Mouse (Mus musculus): ENCODE measurements around the gene Sugp1.

The Sugp1 gene

DNA sequence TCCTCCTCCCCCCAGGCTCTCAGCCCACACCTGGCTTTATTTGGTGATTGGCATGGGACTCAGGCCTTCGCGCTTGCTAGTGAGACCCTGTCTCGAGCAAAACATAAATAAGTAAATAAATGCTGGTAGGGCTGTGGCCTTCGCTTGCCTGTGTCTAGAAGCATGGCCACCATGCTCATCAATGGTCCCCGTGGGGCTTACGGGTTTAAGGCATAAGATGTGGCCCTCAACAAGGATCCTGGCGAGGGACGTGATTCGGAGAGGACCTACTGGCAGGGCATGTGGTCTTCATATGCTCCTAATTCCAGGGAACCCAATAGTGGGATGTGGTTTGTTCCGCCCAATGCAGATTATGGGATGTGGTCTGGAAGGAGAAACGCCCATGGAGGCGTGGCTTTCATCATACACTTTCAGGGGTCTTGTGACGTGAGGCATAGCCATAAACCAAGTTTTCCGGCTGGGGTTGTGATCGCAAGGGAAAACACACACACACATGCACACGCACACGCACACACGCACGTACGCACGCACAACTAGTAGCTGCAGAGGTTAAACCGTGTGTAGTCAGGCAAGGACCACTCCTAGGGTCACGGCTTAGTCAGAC, 68.7 kb downstream of the Sugp1 start:
- DNase-seq (ENCODE audit: low spot score): no peak

DNA sequence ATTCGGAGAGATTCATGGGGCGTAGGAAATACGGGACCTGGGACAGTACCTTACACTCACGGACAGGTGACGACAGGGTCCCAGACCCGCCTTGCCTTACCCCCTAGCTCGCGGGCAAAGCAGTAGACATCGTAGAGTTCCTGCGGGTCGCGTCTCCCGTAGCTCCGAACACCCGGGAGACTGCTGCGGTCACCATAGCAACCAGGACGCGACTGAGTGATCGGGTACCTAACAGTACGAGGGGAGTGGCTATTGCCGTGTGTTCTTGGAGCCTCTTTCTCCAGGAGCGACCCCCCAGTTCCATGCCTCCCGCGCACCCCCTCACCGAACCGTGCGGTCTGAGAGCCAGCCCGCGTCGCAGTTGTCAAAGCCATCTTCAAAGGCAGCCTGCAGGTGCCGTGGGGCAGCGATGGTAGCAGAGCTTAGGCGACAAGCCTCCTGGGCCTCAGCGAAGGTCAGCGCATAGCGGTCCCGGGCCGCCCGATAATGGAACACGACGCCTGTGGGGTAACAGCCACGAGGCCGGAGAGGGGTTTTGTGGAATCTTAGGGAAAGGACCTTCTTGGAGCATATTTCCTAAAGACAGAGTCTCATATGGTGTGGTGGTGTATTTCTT, 69.9 kb downstream of the Sugp1 start:
- DNase-seq (ENCODE audit: low spot score): no peak

GRCm38 (mm10) chr8:70114488-70114887, 71.9 kb downstream of the Sugp1 start:
- no peak for DNase-seq (ENCODE audit: low spot score)

DNA sequence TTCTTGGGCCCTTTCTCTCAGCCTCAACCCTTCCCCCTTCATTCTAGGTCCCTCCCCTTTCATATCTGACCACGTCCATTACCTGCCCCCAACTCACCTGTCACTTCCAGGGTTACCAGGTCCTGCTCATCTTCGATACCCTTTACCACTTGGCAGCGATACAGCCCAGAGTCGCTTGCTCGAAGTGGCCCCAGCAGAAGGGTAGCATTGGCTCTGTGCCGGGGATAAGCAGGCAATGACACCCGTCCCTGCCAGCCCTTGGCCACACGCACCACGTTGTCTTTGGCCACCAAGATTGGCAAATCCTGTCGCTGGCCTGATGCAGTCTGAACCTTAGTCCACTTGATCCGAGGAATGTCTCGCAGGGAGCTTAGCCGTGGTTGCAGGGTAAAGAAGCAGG, 72.3 kb downstream of the Sugp1 start:
- DNase-seq (ENCODE audit: low spot score): no peak

- no peak for DNase-seq (ENCODE audit: low spot score)
These were observed 75.0 kb downstream of the Sugp1 start for GRCm38 (mm10) chr8:70117611-70118010.

DNA sequence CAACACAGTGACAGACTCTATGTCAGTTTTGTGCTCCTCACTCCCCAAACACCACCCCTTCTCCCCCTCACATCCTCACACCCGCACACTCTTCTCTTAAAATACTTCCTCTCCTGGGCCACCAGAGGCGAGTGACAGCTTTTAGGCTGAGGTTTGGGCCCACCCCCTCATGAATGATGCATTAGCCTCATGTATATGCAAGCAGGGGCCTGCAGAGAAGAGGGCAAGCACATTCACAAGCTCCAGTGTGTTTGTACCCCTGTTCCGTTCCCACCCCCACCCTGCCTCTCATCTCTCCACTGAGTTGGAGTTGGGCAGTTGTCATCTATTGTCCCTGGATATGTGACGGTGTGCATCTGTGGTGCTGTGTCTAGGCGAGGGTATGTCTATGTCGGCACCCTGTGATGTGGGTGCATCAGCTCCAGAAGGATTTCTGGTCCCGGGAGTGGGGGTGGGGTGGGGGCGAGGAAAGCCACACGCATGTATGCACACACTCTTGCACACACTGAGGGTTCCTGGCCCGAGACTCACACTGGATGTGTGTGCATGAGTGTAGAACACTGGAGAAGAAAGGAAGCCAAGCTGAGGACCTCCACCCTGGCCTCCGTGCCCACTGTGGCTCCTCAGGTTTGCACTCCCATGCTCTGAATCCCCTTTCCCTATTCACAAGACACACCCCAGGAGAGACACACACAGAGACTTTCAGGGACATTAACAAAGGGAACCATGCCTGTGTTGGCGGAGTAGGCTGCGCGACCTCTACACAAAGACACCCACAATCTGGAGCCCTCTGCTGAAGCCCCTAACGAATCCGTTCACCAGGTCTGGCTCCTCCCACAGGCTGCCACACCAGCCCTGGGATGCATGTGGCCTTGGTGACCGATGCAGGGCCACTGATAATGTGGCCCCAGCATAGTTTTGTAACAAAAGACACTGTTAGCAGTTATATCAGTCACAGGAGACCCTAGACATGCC, 76.4 kb downstream of the Sugp1 start:
- DNase-seq (ENCODE audit: low spot score): no peak

GRCm38 (mm10) chr8:70120667-70121066, 78.1 kb downstream of the Sugp1 start, which contains the start of gene Ncan:
TSS of gene Ncan (minus strand) at chr8:70120873.
- no peak for DNase-seq (ENCODE audit: low spot score)
